Mouse (Mus musculus) B cell, adult 2 months (primary cell): ENCODE data around the gene Hcst.

Experiments
- DNase-seq, 2 experiments: peaks; one replicate each; pipeline ENCODE4 v3.0.0; 2022

Gene Hcst

GRCm38 (mm10) chr7:30419561-30420499, at the start of gene Hcst:
Gene Hcst (minus strand): TSS chr7:30419854.
- peak; percentile 71 to 74 for DNase-seq

GRCm38 (mm10) chr7:30464816-30465300, 45.2 kb upstream of the Hcst start:
- no peak for DNase-seq

- DNase-seq = no peak
These were observed 44.3 kb upstream of the Hcst start for GRCm38 (mm10) chr7:30463996-30464395.

DNA sequence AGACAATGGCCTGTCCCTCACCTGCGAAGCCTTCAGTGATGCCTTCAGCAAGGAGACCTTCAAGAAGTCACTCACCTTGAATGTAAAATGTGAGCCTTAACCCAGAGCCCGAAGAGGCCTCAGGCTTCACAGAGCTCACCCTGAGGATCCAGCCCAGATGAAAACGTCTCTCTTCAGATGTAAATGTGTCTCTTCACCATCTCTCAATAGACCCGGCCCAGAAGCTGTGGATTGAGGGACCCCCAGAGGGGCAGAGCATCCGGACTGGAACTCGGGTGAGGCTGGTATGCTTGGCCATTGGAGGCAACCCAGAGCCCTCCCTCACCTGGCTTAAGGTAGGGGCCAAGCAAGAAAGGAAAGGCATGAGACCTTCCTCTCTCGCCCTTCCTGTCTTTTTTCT, 43.9 kb upstream of the Hcst start:
- no peak for DNase-seq

DNA sequence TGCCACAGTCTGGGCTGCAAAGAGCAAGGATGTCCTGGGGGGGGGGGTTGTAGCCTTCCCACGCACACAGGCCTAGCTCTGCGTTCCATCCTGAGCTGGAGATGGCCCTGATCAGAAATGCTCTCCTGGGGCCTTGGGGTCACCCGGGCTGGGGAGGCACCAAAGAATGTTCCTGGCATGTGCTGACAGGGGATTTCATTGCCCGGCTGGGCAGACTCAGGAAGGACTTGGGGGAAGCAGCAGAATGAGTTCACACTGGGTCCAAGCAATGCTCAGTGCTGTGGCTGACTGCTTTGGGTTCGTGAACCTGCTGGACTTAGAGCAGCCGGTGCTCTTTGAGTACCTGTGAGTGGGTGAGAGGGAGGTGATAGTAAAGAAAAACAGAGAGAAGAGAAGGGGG, 39.8 kb upstream of the Hcst start:
- no peak for DNase-seq

DNA sequence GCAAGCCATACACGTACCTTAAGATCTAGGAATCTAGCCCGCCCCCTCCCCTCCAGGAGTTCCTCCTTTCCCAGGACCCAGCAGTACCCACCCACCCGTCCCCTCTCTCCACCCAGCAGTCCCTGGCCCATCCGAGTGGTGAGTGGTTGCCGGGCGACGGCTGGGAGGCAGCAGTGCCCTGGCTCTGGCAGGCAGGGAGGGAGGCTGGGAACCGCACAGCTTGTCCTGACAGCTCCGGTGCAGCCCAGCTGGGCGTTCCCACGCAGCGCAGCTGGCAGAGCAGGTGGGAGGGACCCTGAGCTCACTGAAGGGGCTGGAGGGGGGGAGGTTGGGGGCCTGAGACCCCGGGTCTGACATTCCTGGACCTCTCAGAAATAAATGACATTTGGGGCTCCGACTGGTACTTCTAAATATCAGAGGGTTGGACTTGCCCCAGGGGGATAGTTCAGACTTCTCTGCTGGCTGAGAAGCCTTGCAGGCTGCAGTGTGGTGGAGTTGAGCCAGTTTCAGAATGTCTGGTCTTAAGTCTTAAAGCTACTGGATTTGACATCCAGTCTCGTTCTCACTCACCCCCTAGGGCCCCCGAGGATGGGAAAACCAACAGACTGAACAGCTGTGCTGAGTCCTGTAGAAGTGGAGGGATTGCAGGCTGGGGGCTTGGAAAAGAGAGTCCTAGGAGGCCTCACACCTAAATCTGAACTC, 38.1 kb upstream of the Hcst start, which contains the start of the genes Kirrel2 and Nphs1:
Kirrel2 (minus strand) TSS at position 62 of the 702 bp plus-strand sequence.
Nphs1 (plus strand) TSS at position 687 of the 702 bp plus-strand sequence.
- no peak for DNase-seq

DNA sequence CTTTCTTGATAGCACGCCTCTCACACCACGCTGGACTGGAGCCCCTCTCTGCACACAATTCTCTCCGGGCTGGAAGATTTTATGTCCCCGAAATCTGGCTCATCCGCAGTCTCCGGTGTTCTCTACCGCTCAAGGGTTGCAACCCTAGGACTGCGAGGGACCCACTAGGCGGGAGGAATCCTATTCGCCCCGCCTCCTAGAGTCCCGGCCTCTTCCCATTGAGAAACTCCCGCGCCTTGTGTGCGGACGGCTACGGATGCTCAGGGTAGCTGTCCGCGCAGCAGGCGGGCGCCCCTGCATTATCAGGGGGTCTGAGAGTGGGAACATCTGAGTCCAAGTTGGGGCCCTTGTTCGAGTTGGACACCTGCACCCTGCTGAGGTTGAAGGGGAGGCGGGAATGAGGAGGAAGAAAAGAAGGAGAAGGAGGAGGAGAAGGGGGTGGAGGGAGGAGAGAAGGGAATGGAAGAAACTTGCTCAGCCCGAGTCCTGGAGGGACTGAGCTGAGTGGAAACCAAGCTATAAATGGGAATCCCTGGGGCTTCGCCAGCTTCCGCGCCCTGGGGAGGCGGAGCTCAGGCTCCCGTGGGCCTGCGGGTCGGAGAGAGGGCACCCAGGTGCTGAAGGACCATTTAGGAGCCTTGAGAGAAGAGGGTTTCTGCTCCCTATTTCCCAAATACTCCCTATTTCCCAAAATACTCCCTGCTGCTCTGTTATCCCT, 37.4 kb upstream of the Hcst start:
- DNase-seq = no peak

DNA sequence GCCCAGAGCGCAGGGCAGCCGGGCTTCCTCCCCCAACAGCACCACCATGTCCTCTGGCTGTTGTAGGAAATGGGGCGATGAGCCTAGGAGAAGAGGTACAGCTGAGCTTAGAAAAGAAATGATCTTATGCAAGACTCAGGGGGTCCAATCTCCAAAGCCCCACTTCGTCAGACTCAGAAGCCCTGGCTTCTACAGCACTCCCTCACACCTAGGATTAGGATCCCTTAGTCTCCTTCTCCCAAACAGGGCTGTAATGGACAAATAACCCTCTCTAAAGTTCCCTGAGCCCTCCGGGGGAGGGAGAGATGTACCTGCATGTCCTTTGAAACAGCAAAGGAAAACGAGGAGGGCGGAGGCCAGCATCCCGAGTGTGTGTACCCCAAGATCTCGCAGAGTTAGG, 36.8 kb upstream of the Hcst start:
- DNase-seq = no peak

DNA sequence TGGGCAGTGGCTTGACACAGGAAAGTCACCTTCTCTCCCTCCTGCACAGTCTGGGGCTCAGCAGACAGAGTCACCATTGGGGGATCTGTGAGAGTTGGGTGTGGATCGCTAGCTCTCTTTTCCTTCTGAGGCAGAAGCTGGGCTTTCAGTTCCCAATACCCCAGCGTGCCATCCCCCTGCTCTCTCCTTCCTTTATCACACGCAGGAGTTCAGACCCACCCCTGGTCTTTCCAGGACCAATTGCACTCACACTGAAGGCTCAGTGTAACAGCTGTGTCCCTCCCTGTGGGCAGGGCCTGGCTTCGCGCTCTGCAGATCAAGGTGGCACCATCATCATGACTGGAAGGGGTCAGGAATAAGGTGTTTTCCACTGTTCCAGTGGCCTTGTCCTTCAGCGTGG, 34.6 kb upstream of the Hcst start:
- DNase-seq = no peak

- DNase-seq = peak; percentile 81 to 82
These were observed 34.1 kb upstream of the Hcst start for GRCm38 (mm10) chr7:30453766-30454165.

GRCm38 (mm10) chr7:30453327-30453726, 33.7 kb upstream of the Hcst start:
- DNase-seq = peak in 1 of 2 experiments; percentile 15

GRCm38 (mm10) chr7:30450241-30450640, 30.6 kb upstream of the Hcst start:
- no peak for DNase-seq

GRCm38 (mm10) chr7:30444971-30445751, 25.5 kb upstream of the Hcst start, which contains the start of gene Aplp1:
Gene Aplp1 (minus strand): TSS chr7:30445535.
- peak; percentile 53 to 57 for DNase-seq

- peak; percentile 43 to 46 for DNase-seq
These were observed 24.7 kb upstream of the Hcst start for GRCm38 (mm10) chr7:30444154-30444970.

GRCm38 (mm10) chr7:30443696-30444095, 24.0 kb upstream of the Hcst start:
- DNase-seq = no peak

DNA sequence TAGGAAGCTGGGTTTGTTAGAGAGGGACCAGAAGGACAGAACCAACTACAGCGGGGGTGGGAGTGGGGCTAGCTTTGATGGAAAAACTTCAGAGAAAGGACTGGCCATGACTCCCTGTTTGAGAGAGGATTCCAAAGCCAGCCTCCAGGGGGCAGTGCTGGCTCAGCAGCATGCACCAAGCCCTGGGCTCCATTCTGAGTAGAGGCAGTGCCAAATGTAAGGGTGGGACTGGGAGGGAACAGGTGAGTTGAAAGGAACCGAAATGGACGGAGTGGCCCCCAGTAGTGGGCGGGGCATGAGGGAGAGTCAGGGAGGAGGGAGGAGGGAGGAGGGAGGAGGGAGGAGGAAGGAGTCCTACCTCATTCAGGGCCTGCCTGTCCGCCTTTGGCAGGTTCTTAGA, 21.0 kb upstream of the Hcst start:
- peak; percentile 76 to 78 for DNase-seq

GRCm38 (mm10) chr7:30439734-30440133, 20.1 kb upstream of the Hcst start:
- DNase-seq = no peak

- no peak for DNase-seq
These were observed 17.2 kb upstream of the Hcst start for GRCm38 (mm10) chr7:30436879-30437278.

- DNase-seq = no peak
These were observed 15.5 kb upstream of the Hcst start for GRCm38 (mm10) chr7:30435156-30435555.

DNA sequence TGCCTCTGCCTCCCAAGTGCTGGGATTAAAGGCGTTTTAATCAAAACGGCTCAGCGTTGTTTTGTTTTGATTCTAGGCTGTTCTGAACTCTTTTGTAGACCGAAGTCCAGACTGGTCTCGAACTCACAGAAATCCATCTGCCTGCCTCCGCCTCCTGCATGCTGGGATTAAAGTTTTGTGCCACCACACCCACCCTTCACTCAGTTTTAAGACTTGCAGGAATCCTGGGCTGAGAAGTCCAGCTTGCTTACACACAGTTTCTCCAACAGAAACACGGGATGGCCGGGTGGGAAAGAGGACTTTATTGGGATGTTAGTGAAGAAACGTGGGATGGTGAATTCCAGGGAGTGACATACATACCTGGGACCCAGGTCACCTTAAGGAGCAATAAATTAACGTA, 15.0 kb upstream of the Hcst start:
- DNase-seq = no peak

DNA sequence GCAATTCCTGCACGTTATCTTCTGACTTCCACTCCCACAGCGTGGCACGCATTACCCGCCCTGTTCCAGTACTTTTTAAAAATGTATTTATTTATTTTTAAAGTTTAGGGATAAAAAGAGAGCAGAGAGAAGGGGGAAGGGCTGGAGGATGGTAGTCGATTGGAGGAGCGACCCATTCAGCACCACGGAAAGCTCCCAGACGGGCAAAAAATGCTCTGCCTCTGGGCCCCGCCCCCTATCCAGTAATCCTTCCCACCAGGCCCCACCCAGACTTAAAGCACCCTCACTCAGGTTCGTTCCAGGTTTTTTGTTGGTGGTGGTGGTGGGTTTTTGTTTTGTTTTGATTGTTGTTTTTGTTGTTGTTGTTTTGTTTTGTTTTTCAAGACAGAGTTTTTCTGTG, 14.6 kb upstream of the Hcst start:
- DNase-seq = peak; percentile 58 to 60
